Mouse (Mus musculus) cerebellum, adult 18-20 months (tissue): Measurements from ENCODE around the gene Syt16.
A peak's percentile ranks its signal among the peaks of the same experiment; 100 is the strongest.

ENCODE experiments used
- DNase-seq, 2 experiments: peaks; one replicate each; pipeline ENCODE4 v3.0.0; 2021

The Syt16 gene

GRCm38 (mm10) chr12:74232845-74233244, 235.4 kb downstream of the Syt16 start:
- DNase-seq: no peak

GRCm38 (mm10) chr12:74236191-74236590, 238.7 kb downstream of the Syt16 start:
- peak; percentile 26 to 39 for DNase-seq

GRCm38 (mm10) chr12:74238056-74238455, 240.6 kb downstream of the Syt16 start:
- peak; percentile 30 to 35 for DNase-seq

- DNase-seq: no peak
Measured at GRCm38 (mm10) chr12:74238806-74239205, 241.3 kb downstream of the Syt16 start.

- no peak for DNase-seq
Measured at GRCm38 (mm10) chr12:74264846-74265245, 267.4 kb downstream of the Syt16 start.

GRCm38 (mm10) chr12:74267049-74267448, 269.6 kb downstream of the Syt16 start:
- no peak for DNase-seq

- no peak for DNase-seq
Measured at GRCm38 (mm10) chr12:74268644-74269285, 271.3 kb downstream of the Syt16 start.

GRCm38 (mm10) chr12:74272545-74272944, 275.1 kb downstream of the Syt16 start:
- no peak for DNase-seq

GRCm38 (mm10) chr12:74277265-74277664, 279.8 kb downstream of the Syt16 start:
- DNase-seq: no peak

- DNase-seq: no peak
Measured at GRCm38 (mm10) chr12:74281403-74281802, 283.9 kb downstream of the Syt16 start.

GRCm38 (mm10) chr12:74282846-74283245, 285.4 kb downstream of the Syt16 start:
- no peak for DNase-seq

GRCm38 (mm10) chr12:74284020-74284684, 286.7 kb downstream of the Syt16 start:
- peak; percentile 61 to 75 for DNase-seq

GRCm38 (mm10) chr12:74284685-74285054, 287.2 kb downstream of the Syt16 start:
- DNase-seq: peak; percentile 42 to 60

GRCm38 (mm10) chr12:74290983-74291382, 293.5 kb downstream of the Syt16 start:
- DNase-seq: no peak

- peak; percentile 36 to 61 for DNase-seq
Measured at GRCm38 (mm10) chr12:74293624-74294023, 296.2 kb downstream of the Syt16 start.

GRCm38 (mm10) chr12:74296374-74296773, 298.9 kb downstream of the Syt16 start:
- no peak for DNase-seq

GRCm38 (mm10) chr12:74301559-74301958, 304.1 kb downstream of the Syt16 start:
- no peak for DNase-seq

GRCm38 (mm10) chr12:74303418-74304294, 306.2 kb downstream of the Syt16 start:
- DNase-seq: peak in 1 of 2 experiments; percentile 12

GRCm38 (mm10) chr12:74312611-74313010, 315.1 kb downstream of the Syt16 start:
- no peak for DNase-seq

GRCm38 (mm10) chr12:74315221-74315620, 317.8 kb downstream of the Syt16 start:
- no peak for DNase-seq

- peak; percentile 15 to 36 for DNase-seq
Measured at GRCm38 (mm10) chr12:74316344-74316973, 319.0 kb downstream of the Syt16 start, which contains the start of gene Gm11042. Gene Gm11042 (minus strand): TSS chr12:74316394.

GRCm38 (mm10) chr12:74316989-74317759, 319.7 kb downstream of the Syt16 start:
- DNase-seq: peak; percentile 86 to 89
